Mouse (Mus musculus) limb, embryonic 12.5 days (tissue): Measurements from ENCODE around the gene Rbp2. TPM values are rescaled to one million over a fixed set of nuclear protein-coding genes. Genes with fewer than 3 reads are reported as not detected.

Source experiments
- ATAC-seq: fragments of 200-750 bp; cut with Nextera tagmentation; 2 replicates; pipeline ENCODE4 v1.8.0; 2017; ENCODE audit warnings: low read depth, moderate TSS enrichment; ENCODE audit not compliant: insufficient number of reproducible peaks, insufficient read depth, low FRiP score, low TSS enrichment
- H3K27ac ChIP-seq: fragments of 300-500 bp; sonication (generic); 2 replicates; pipeline ENCODE4 v1.5.1; 2016; ENCODE audit warnings: mild to moderate bottlenecking, moderate library complexity
- H3K27me3 ChIP-seq: fragments of 300-500 bp; sonication (generic); 2 replicates; pipeline ENCODE4 v1.6.1; 2016; ENCODE audit warnings: mild to moderate bottlenecking, moderate library complexity
- H3K36me3 ChIP-seq: fragments of 300-500 bp; sonication (generic); 2 replicates; pipeline ENCODE4 v1.6.1; 2016; ENCODE audit warnings: mild to moderate bottlenecking, moderate library complexity
- H3K4me1 ChIP-seq: fragments of 300-500 bp; sonication (generic); replicated peaks from 2 replicates; pipeline ENCODE4 v1.6.1; 2016
- H3K4me2 ChIP-seq: fragments of 300-500 bp; sonication (generic); 2 replicates; pipeline ENCODE4 v1.6.1; 2016; ENCODE audit warnings: mild to moderate bottlenecking, moderate library complexity
- H3K4me3 ChIP-seq: fragments of 300-500 bp; sonication (generic); replicated peaks from 2 replicates; pipeline ENCODE4 v1.5.1; 2016; ENCODE audit warnings: mild to moderate bottlenecking
- H3K9ac ChIP-seq: fragments of 300-500 bp; sonication (generic); replicated peaks from 2 replicates; pipeline ENCODE4 v1.6.1; 2016; ENCODE audit warnings: mild to moderate bottlenecking, moderate library complexity
- H3K9me3 ChIP-seq: fragments of 300-500 bp; sonication (generic); 2 replicates; pipeline ENCODE4 v1.6.1; 2016; ENCODE audit warnings: mild to moderate bottlenecking, moderate library complexity
- WGBS: fragments of 180-500 bp; shearing (Covaris S2); methylation state at CpG from one replicate; pipeline ENCODE4 v1.1.7; 2016; 5-methylcytosine and 5-hydroxymethylcytosine counted together
- polyA plus RNA-seq: library from polyadenylated mRNA; unstranded; fragments of >200 nt; fragmentation: Nextera tagmentation; extraction: Ambion mirVana; gene quantifications from 2 replicates; pipeline ENCODE4 v1.2.1, GENCODE M21; 2016

The Rbp2 gene
- polyA plus RNA-seq, 1 experiment from 2014 or later: not detected

DNA sequence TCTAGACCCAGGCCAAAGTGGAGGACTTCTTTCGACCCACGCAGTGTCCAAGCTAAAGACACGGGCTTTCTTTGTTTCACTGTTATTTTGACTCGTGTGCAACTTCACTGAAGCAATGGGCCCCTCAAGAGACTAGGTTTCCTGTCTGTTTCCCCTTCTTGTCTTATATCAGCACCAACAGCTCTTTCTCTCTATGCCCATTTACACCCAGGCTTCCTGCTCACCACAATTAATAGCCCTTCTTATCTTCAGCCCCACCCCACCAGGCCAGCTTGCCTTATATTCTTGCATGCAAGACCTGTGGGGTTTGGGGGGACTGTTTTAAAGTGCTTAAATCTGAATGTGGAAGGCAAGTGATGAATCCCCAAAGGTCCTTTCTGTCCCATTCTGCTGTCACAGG lies 3.6 kb downstream of the Rbp2 start:
- Histone ChIP-seq H3K4me1 (peaks cover 6% of the 10 kb centered on the region; the same call in 1 of the 2 replicates), H3K4me2 (no peak overlapping the region), H3K36me3 (no peaks in the 10 kb centered on the region), H3K4me3 (no peak overlapping the region), H3K27me3 (no peaks in the 10 kb centered on the region), H3K9me3 (no peaks in the 10 kb centered on the region), H3K9ac (no peak overlapping the region), H3K27ac (no peak overlapping the region)
- WGBS: 76% methylated on average over 4 of the region's 4 CpGs
- ATAC-seq: no peak

DNA sequence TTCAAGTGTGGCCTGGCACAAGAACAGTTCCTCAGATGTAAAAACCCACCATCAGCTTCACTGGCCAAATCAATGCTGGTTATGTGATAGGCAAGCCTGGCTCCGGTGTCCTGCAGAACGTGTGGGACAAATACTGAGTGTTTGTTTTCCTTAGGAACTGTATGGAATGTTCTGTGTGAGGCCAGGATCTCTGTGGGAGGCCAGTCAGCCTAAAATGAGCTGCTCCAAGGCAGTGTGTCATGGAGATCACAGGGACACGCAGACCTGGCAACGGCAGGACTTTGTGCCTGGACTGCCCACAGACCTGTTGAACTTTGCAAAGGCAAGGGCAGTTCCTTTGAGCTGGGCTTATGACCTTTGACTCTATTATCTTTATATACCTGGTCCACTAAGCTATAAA lies 4.2 kb downstream of the Rbp2 start:
- Histone ChIP-seq H3K4me3 (no peak overlapping the region), H3K27ac (no peak overlapping the region), H3K36me3 (no peaks in the 10 kb centered on the region), H3K27me3 (no peaks in the 10 kb centered on the region), H3K4me2 (no peak overlapping the region), H3K9ac (no peak overlapping the region), H3K9me3 (no peaks in the 10 kb centered on the region), H3K4me1 (peaks cover 6% of the 10 kb centered on the region; the same call in 1 of the 2 replicates)
- WGBS: 43% methylated on average over 4 of the region's 4 CpGs
- ATAC-seq: no peak

DNA sequence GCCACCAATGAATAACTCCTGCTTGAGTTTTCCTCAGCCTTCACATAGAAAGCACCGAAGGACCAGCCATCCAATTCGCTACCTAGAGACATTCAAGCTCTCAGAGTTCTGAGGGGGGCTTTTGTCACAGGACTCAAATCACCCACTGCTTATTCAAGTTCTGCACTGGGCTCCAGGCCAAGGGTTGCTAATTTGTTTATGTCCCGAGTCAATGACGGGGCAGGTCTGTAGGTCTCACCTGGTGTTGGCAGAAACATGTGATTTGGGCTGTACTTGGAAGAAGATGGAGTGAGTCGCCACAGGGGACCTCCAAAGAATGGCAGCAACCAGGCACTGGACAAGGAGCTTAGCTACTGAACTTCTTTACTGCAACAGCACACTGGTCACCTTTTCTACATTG lies 5.2 kb downstream of the Rbp2 start:
- ATAC-seq: no peak
- Histone ChIP-seq H3K27me3 (no peaks in the 10 kb centered on the region), H3K27ac (no peak overlapping the region), H3K4me2 (no peak overlapping the region), H3K9ac (no peak overlapping the region), H3K4me3 (no peak overlapping the region), H3K36me3 (no peaks in the 10 kb centered on the region), H3K4me1 (peaks cover 6% of the 10 kb centered on the region; the same call in 1 of the 2 replicates), H3K9me3 (no peaks in the 10 kb centered on the region)
- WGBS: 82% methylated on average over 5 of the region's 5 CpGs

DNA sequence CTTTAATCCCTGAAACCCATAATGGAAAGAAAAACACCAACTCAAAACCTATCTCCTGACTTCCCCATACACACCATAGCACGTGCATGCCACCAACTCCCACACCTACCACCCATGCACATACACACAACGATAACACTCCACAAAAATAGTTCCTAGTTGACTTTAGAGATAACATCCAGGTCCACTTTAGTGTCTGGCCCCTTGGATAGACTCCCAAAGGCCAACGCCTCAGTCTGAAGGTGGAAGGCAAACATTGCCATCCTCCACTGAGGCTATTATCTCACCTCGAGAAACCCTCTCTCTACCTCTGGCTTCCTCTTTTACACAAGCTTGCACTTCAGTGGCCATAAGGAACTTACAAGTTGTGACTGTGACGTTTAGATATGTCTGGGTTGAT lies 6.3 kb downstream of the Rbp2 start:
- Histone ChIP-seq H3K4me1 (peaks cover 18% of the 10 kb centered on the region), H3K9me3 (no peaks in the 10 kb centered on the region), H3K4me2 (no peak overlapping the region), H3K27me3 (no peaks in the 10 kb centered on the region), H3K4me3 (no peak overlapping the region), H3K27ac (no peak overlapping the region), H3K36me3 (no peaks in the 10 kb centered on the region), H3K9ac (no peak overlapping the region)
- WGBS: 80% methylated on average over 5 of the region's 5 CpGs
- ATAC-seq: no peak

DNA sequence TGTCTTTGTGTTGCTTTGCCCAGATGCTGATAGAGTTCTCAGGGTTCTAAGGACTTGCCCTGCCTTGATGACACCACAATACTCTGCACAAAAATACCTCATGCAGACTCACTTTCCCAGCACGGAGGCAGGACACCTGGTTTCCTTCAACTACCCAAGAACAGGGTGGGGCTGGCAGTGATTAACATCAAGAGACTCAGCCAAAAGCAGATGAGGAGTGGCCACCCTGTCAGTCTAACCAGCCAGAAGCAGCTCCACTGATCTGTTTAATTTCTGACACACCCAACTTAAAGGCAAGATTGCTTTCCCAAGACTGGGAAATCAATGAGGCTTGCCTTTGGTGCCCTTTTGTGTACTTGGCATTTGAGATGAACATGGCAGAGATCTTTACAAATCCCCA lies 6.9 kb downstream of the Rbp2 start:
- H3K4me1 ChIP-seq: peaks cover 24% of the 10 kb centered on the region
- H3K36me3 ChIP-seq: no peaks in the 10 kb centered on the region
- H3K27ac ChIP-seq: no peak overlapping the region
- no peak overlapping the region for H3K4me3 ChIP-seq
- H3K9ac ChIP-seq: no peak overlapping the region
- no peak overlapping the region for H3K4me2 ChIP-seq
- H3K27me3 ChIP-seq: no peaks in the 10 kb centered on the region
- ATAC-seq: no peak
- WGBS: 25% methylated on average over 1 of the region's 1 CpGs
- H3K9me3 ChIP-seq: no peaks in the 10 kb centered on the region

DNA sequence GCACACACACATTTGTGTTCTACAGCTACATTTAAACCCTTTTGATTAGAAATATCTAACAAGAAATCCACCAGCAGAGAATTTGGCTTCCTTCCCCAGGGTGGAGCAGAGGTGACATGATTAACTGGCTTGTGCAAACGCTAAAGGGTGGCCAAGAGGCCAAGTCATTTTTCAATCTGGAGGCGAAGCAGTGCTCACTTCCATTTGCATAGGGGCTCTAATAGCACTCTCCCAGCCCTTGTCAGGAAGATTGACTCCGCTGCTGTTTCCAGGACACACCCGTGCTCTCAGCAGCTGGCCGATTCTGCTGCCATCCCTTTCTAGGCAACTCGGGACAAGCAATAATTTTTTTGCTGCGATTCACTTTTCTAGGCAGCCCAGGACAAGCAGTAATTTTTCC lies 11.2 kb downstream of the Rbp2 start:
- Histone ChIP-seq H3K4me3 (no peak overlapping the region), H3K27ac (no peak overlapping the region), H3K9me3 (no peaks in the 10 kb centered on the region), H3K9ac (no peak overlapping the region; the same call in 1 of the 2 replicates), H3K4me1 (peaks cover 22% of the 10 kb centered on the region), H3K27me3 (no peaks in the 10 kb centered on the region), H3K4me2 (peak overlapping the region; percentile 4; the same call in 1 of the 2 replicates), H3K36me3 (no peaks in the 10 kb centered on the region)
- 6% methylated on average over 7 of the region's 7 CpGs for WGBS
- ATAC-seq: no peak

DNA sequence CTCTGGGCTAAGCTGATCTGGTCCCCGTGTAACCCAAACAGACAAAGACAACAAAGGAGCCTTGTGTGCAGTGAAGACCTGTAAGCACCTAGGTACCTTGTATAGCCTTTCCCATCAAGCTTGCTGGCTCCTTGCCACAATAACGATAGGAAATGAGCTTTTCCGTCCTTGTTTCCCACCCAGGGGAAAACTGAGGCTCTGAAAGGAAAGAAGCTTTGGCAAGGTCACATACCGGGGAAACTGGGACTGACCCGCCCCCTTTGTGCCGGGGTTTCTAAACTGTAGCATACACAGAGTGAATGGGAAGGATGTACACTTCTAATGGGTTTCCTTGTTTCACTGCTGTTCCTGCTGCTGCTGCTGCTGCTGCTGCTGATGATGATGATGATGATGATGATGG lies 12.1 kb downstream of the Rbp2 start:
- Histone ChIP-seq H3K4me1 (peaks cover 22% of the 10 kb centered on the region), H3K4me2 (no peak overlapping the region), H3K4me3 (no peak overlapping the region), H3K36me3 (no peaks in the 10 kb centered on the region), H3K9ac (no peak overlapping the region), H3K9me3 (no peaks in the 10 kb centered on the region), H3K27ac (no peak overlapping the region), H3K27me3 (no peaks in the 10 kb centered on the region)
- ATAC-seq: no peak
- 48% methylated on average over 6 of the region's 6 CpGs for WGBS

DNA sequence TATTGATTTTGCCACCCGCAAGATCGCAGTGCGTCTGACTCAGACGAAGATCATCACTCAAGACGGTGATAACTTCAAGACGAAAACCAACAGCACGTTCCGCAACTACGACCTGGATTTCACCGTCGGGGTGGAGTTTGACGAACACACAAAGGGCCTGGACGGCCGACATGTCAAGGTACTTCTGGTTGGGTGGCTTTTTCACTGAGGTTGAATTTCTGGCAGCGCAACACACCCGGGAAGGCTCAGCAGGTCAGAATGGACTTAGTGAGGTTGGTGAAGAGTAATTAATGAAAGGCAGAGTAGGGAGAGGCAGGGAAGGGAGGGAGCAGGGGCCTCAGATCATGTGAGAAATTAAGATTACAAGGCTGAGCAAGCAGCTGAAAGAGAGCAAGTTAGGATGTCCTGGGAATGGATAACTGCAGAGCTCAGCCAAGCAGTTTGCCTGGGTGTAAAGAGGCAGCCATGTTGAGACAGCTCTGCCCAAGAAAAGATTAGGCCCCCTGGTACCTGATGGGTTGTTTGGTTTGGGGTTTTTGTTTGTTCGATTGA lies 12.9 kb downstream of the Rbp2 start:
- no peak overlapping the region for H3K9ac ChIP-seq
- H3K4me2 ChIP-seq: no peak overlapping the region
- no peaks in the 10 kb centered on the region for H3K27me3 ChIP-seq
- H3K36me3 ChIP-seq: no peaks in the 10 kb centered on the region
- WGBS: 84% methylated on average over 17 of the region's 17 CpGs
- H3K4me3 ChIP-seq: no peak overlapping the region
- no peak overlapping the region for H3K27ac ChIP-seq
- H3K4me1 ChIP-seq: peaks cover 22% of the 10 kb centered on the region
- H3K9me3 ChIP-seq: no peaks in the 10 kb centered on the region
- no peak for ATAC-seq

DNA sequence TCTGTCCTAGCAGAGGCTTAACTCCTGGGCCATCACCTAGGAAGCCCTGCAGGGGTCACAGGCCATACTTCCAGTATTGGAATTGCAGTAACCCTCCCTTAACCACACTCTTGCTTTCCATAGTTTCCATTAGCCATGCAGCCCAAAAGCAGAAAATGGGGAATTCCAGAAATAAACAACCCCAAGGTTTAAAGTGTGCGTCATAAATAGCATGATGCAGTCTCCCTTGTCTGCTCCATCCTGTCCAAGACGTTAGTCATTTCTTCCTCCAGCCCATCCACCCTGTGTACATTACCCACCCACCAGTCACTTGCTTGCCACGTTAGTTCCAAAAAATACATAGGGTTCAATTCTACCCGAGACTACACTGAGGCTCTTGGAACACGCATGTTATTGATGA lies 13.7 kb downstream of the Rbp2 start:
- Histone ChIP-seq H3K27me3 (no peaks in the 10 kb centered on the region), H3K9me3 (no peaks in the 10 kb centered on the region), H3K4me3 (no peak overlapping the region), H3K36me3 (no peaks in the 10 kb centered on the region), H3K9ac (no peak overlapping the region), H3K27ac (no peak overlapping the region), H3K4me2 (no peak overlapping the region), H3K4me1 (peaks cover 22% of the 10 kb centered on the region)
- 85% methylated on average over 5 of the region's 5 CpGs for WGBS
- no peak for ATAC-seq

DNA sequence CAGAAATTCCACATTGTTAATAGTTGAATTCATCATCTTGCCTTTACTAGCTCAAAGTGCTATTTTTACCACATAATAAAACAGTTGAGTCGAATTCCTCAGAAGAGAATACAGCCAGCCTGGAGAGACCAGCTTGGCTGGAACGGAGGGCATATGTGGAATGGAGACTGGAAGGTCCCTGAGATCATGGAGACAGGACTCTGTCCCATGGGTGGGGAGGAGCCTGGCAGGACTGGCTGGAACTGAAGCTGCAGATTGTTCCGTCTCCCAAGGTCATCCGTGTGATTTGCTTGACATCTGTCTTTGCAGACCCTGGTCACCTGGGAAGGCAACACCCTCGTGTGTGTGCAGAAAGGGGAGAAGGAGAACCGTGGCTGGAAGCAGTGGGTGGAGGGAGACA lies 21.6 kb downstream of the Rbp2 start:
- no peak overlapping the region for H3K4me3 ChIP-seq
- no peak for ATAC-seq
- H3K27ac ChIP-seq: no peak overlapping the region
- no peaks in the 10 kb centered on the region for H3K9me3 ChIP-seq
- H3K4me2 ChIP-seq: no peak overlapping the region
- H3K9ac ChIP-seq: no peak overlapping the region
- no peaks in the 10 kb centered on the region for H3K36me3 ChIP-seq
- no peaks in the 10 kb centered on the region for H3K27me3 ChIP-seq
- 51% methylated on average over 6 of the region's 6 CpGs for WGBS
- 0 out of 2 replicates have a peak, but pooled peaks cover 3% of the 10 kb centered on the region for H3K4me1 ChIP-seq

DNA sequence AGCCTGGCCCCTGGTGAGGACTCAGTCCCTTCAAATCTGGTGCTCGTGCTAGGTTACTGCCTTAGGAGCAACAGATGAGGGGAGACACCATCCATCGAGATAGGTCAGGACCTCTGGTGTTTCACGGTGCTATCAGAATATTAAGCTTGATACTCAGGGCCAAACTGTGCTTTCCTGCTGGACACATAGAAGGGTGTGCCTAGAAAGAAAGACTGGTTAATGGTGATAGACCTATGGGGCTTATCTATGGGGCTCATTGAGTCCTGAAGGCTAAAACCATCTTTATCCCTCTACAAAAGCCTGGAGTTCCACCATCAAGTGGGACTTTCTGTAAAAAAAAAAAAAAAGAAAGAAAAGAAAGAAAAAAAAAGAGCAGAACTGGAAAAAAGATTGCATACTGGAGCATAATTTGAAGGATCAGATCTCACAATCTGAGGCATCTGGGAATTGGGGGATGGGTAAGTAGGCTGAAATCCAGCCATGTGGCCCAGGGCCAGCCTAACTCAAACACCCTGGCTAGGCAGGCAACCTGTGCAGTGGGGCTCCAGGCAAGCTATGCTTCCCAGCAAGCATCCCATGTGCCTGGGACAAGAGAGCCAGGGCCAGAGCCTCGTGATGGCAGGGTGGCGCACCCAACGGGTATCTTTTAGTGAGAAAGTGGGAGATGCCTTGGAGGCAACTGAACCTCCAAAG lies 24.6 kb downstream of the Rbp2 start:
- Histone ChIP-seq H3K4me2 (no peak overlapping the region), H3K27ac (no peak overlapping the region), H3K27me3 (no peaks in the 10 kb centered on the region), H3K4me3 (no peak overlapping the region), H3K36me3 (no peaks in the 10 kb centered on the region), H3K9ac (no peak overlapping the region), H3K9me3 (no peaks in the 10 kb centered on the region), H3K4me1 (0 out of 2 replicates have a peak, but pooled peaks cover 3% of the 10 kb centered on the region)
- ATAC-seq: no peak
- WGBS: 85% methylated on average over 6 of the region's 6 CpGs

DNA sequence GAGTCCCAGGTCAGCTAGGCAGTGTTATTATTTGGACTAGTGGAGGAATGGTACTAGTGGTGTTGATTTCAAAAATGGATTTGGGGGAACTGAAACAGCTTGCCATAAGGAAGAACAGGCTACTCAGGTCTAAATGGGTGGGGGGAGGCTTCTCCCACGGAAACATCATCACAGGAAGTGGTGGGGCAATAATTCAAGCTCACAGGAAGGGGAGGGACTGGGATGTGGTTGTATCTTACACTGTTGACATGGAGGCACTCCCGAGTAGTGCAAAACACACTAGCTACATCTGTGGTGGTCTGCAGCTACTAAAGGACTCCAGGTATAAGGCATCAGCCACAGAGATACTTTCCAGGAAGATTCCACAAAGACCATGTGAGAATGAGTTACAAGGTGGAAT lies 38.0 kb downstream of the Rbp2 start:
- WGBS: 80% methylated on average over 2 of the region's 2 CpGs

More for the DNA sequence above, 38.0 kb downstream of the Rbp2 start:
- H3K4me3 ChIP-seq: no peak overlapping the region
- H3K9me3 ChIP-seq: no peaks in the 10 kb centered on the region
- H3K4me1 ChIP-seq: no peaks in the 10 kb centered on the region
- H3K27ac ChIP-seq: no peak overlapping the region
- no peak overlapping the region for H3K9ac ChIP-seq
- H3K4me2 ChIP-seq: no peak overlapping the region
- no peaks in the 10 kb centered on the region for H3K27me3 ChIP-seq
- no peaks in the 10 kb centered on the region for H3K36me3 ChIP-seq
- no peak for ATAC-seq
